Mouse (Mus musculus): ENCODE measurements around the gene Skil. TPM values are rescaled to one million over a fixed set of nuclear protein-coding genes. Genes with fewer than 3 reads are reported as not detected.

The Skil gene
- total and polyA plus RNA-seq, 2 experiments from 2014 or later = 25.1 to 36.4 TPM

GRCm38 (mm10) chr3:31068482-31068881 is 26.4 kb upstream of the Skil start:
- WGBS = 72% methylated on average over 7 of the region's 7 CpGs

GRCm38 (mm10) chr3:31071804-31072203 is 23.1 kb upstream of the Skil start:
- H3K9me3 ChIP-seq (ENCODE audit: low read length) = no peaks in the 10 kb centered on the region
- no peaks in the 10 kb centered on the region for H3K4me1 ChIP-seq (ENCODE audit: insufficient read depth, low read length)
- no peak overlapping the region for H3K4me3 ChIP-seq (ENCODE audit: low read length)
- no peak for TF ChIP-seq CTCF (IDR thresholded peaks at IDR 0.05; ENCODE audit: low read depth)
- H3K36me3 ChIP-seq (ENCODE audit: insufficient read depth, low read length) = no peaks in the 10 kb centered on the region
- H3K27me3 ChIP-seq (ENCODE audit: insufficient read depth, low read length) = no peaks in the 10 kb centered on the region
- H3K4me2 ChIP-seq (ENCODE audit: low read depth, low read length) = no peak overlapping the region
- no peak overlapping the region for H3K9ac ChIP-seq (replicated peaks; ENCODE audit: low read length)
- no peak for DNase-seq (ENCODE audit: low spot score)
- no peak for ATAC-seq
- no peak overlapping the region for H3K27ac ChIP-seq
- 93% methylated on average over 14 of the region's 14 CpGs for WGBS

More at GRCm38 (mm10) chr3:31068482-31068881, 26.4 kb upstream of the Skil start:
- Histone ChIP-seq H3K27me3 (ENCODE audit: insufficient read depth, low read length) (no peaks in the 10 kb centered on the region), H3K27ac (no peak overlapping the region), H3K4me3 (ENCODE audit: low read length) (no peak overlapping the region), H3K4me1 (ENCODE audit: insufficient read depth, low read length) (no peaks in the 10 kb centered on the region), H3K9ac (replicated peaks; ENCODE audit: low read length) (no peak overlapping the region), H3K9me3 (ENCODE audit: low read length) (no peaks in the 10 kb centered on the region), H3K4me2 (ENCODE audit: low read depth, low read length) (no peak overlapping the region), H3K36me3 (ENCODE audit: insufficient read depth, low read length) (no peaks in the 10 kb centered on the region)
- ATAC-seq (no peak), DNase-seq (ENCODE audit: low spot score) (no peak)
- TF ChIP-seq CTCF (IDR thresholded peaks at IDR 0.05; ENCODE audit: low read depth) = no peak

GRCm38 (mm10) chr3:31075808-31076207 is 19.1 kb upstream of the Skil start:
- no peaks in the 10 kb centered on the region for H3K27me3 ChIP-seq (ENCODE audit: insufficient read depth, low read length)
- TF ChIP-seq CTCF (IDR thresholded peaks at IDR 0.05; ENCODE audit: low read depth) = no peak
- no peak overlapping the region for H3K4me3 ChIP-seq (ENCODE audit: low read length)
- H3K27ac ChIP-seq = no peak overlapping the region
- H3K4me2 ChIP-seq (ENCODE audit: low read depth, low read length) = no peak overlapping the region
- no peak overlapping the region for H3K9ac ChIP-seq (replicated peaks; ENCODE audit: low read length)
- no peaks in the 10 kb centered on the region for H3K9me3 ChIP-seq (ENCODE audit: low read length)
- ATAC-seq = no peak
- 77% methylated on average over 11 of the region's 11 CpGs for WGBS
- H3K4me1 ChIP-seq (ENCODE audit: insufficient read depth, low read length) = no peaks in the 10 kb centered on the region
- H3K36me3 ChIP-seq (ENCODE audit: insufficient read depth, low read length) = no peaks in the 10 kb centered on the region
- DNase-seq (ENCODE audit: low spot score) = no peak

- Histone ChIP-seq H3K4me2 (ENCODE audit: low read depth, low read length) (no peak overlapping the region), H3K4me3 (ENCODE audit: low read length) (no peak overlapping the region), H3K27me3 (ENCODE audit: insufficient read depth, low read length) (no peaks in the 10 kb centered on the region), H3K4me1 (ENCODE audit: insufficient read depth, low read length) (0 out of 2 replicates have a peak, but pooled peaks cover 5% of the 10 kb centered on the region), H3K27ac (no peak overlapping the region), H3K9ac (replicated peaks; ENCODE audit: low read length) (no peak overlapping the region), H3K9me3 (ENCODE audit: low read length) (no peaks in the 10 kb centered on the region), H3K36me3 (ENCODE audit: insufficient read depth, low read length) (no peaks in the 10 kb centered on the region)
- DNase-seq (ENCODE audit: low spot score) = no peak
- TF ChIP-seq CTCF (IDR thresholded peaks at IDR 0.05; ENCODE audit: low read depth) = no peak
- 87% methylated on average over 6 of the region's 6 CpGs for WGBS
- no peak for ATAC-seq
Measured at GRCm38 (mm10) chr3:31077068-31077703, 17.7 kb upstream of the Skil start.

- DNase-seq (ENCODE audit: low spot score) = no peak
- no peak overlapping the region for H3K9ac ChIP-seq (replicated peaks; ENCODE audit: low read length)
- H3K27ac ChIP-seq = no peak overlapping the region
- no peaks in the 10 kb centered on the region for H3K27me3 ChIP-seq (ENCODE audit: insufficient read depth, low read length)
- TF ChIP-seq CTCF (IDR thresholded peaks at IDR 0.05; ENCODE audit: low read depth) = no peak
- H3K36me3 ChIP-seq (ENCODE audit: insufficient read depth, low read length) = no peaks in the 10 kb centered on the region
- WGBS = 73% methylated on average over 10 of the region's 10 CpGs
- ATAC-seq = no peak
- H3K4me3 ChIP-seq (ENCODE audit: low read length) = no peak overlapping the region
- no peaks in the 10 kb centered on the region for H3K9me3 ChIP-seq (ENCODE audit: low read length)
- peaks cover 8% of the 10 kb centered on the region; the same call in 1 of the 2 replicates for H3K4me1 ChIP-seq (ENCODE audit: insufficient read depth, low read length)
- no peak overlapping the region for H3K4me2 ChIP-seq (ENCODE audit: low read depth, low read length)
Measured at GRCm38 (mm10) chr3:31079450-31079849, 15.4 kb upstream of the Skil start.

DNA sequence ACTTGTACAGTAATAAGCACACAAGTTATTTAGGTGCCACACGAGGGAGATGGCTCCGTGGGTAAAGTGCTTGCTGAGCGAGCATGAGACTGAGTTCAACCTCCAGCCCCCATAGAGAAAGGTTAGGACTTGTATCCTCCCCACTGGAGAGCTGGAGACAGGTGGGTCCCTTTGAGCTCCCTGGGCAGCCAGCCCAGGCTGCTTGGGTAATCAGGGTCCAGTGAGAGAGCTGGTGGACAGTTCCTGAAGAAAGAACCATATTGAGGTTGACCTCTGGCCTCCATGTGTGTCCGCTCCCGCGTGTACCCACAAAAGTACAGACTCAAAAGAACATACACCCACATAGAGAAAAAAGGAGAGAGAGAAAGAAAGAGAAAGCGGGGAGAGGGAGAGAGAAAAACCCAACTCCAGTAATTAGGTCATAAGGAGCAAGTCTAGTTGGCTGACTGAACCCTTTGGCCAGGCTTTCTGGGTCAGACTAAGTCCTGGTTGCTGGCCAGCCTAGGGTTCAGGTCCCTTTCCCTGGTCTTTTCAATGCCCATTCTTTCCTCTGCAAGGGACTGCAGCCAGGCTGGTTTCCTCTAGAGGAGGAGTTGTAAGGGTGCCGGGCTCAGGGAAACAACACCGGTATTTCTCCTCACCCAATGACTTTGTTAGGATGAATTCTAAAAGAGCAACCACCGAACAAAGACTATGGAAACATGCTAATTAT is 13.9 kb upstream of the Skil start:
- no peaks in the 10 kb centered on the region for H3K9me3 ChIP-seq (ENCODE audit: low read length)
- peak; percentile 38; the same call in 1 of the 2 replicates for ATAC-seq
- no peaks in the 10 kb centered on the region for H3K27me3 ChIP-seq (ENCODE audit: insufficient read depth, low read length)
- TF ChIP-seq CTCF (IDR thresholded peaks at IDR 0.05; ENCODE audit: low read depth) = no peak
- no peak overlapping the region for H3K4me3 ChIP-seq (ENCODE audit: low read length)
- DNase-seq (ENCODE audit: low spot score) = peak; percentile 40
- WGBS = 60% methylated on average over 10 of the region's 10 CpGs
- no peak overlapping the region for H3K9ac ChIP-seq (replicated peaks; ENCODE audit: low read length)
- H3K4me2 ChIP-seq (ENCODE audit: low read depth, low read length) = no peak overlapping the region
- H3K27ac ChIP-seq = no peak overlapping the region
- peaks cover 8% of the 10 kb centered on the region; the same call in 1 of the 2 replicates for H3K4me1 ChIP-seq (ENCODE audit: insufficient read depth, low read length)
- no peaks in the 10 kb centered on the region for H3K36me3 ChIP-seq (ENCODE audit: insufficient read depth, low read length)
